Mouse (Mus musculus) kidney, adult 2 months (tissue): ENCODE data around the gene Maml3.

Experiments
- CTCF ChIP-seq: fragments of 200-500 bp; conservative IDR thresholded peaks from 2 replicates; pipeline ENCODE4 v1.5.1; 2011; ENCODE audit warnings: low read depth, mild to moderate bottlenecking, control low read depth, low read length, moderate library complexity, mixed read lengths; ENCODE audit not compliant: insufficient read depth, insufficient read length
- POLR2A ChIP-seq: fragments of 200-500 bp; IDR thresholded peaks from one replicate; pipeline ENCODE4 v1.6.1; 2011; ENCODE audit warnings: low read depth, low read length, control low read depth

- TF ChIP-seq POLR2A (no peak), CTCF (no peak)
Measured at GRCm38 (mm10) chr3:52125421-52125820, 20.5 kb upstream of the Maml3 start.
